Mouse (Mus musculus) midbrain, embryonic 16.5 days (tissue): ENCODE data around the gene Gga1. TPM values are rescaled to one million over a fixed set of nuclear protein-coding genes. Genes with fewer than 3 reads are reported as not detected.

Source experiments
- ATAC-seq: fragments of 200-750 bp; cut with Nextera tagmentation; 2 replicates; pipeline ENCODE4 v1.8.0; 2017; ENCODE audit warnings: moderate TSS enrichment
- H3K27ac ChIP-seq: fragments of 300-500 bp; sonication (generic); 2 replicates; pipeline ENCODE4 v1.5.1; 2014; ENCODE audit warnings: mild to moderate bottlenecking, low read length, mixed read lengths
- H3K27me3 ChIP-seq: fragments of 300-500 bp; sonication (generic); 2 replicates; pipeline ENCODE4 v1.6.1; 2014; ENCODE audit warnings: low read depth, low read length, mixed read lengths; ENCODE audit not compliant: control insufficient read depth, insufficient read depth
- H3K36me3 ChIP-seq: fragments of 300-500 bp; sonication (generic); 2 replicates; pipeline ENCODE4 v1.6.1; 2014; ENCODE audit warnings: mild to moderate bottlenecking, low read length, moderate library complexity, mixed read lengths; ENCODE audit not compliant: control insufficient read depth, insufficient read depth
- H3K4me1 ChIP-seq: fragments of 300-500 bp; sonication (generic); 2 replicates; pipeline ENCODE4 v1.6.1; 2014; ENCODE audit warnings: mild to moderate bottlenecking, low read length, mixed read lengths; ENCODE audit not compliant: control insufficient read depth, insufficient read depth
- H3K4me2 ChIP-seq: fragments of 300-500 bp; sonication (generic); 2 replicates; pipeline ENCODE4 v1.6.1; 2014; ENCODE audit warnings: mild to moderate bottlenecking, low read length, mixed read lengths
- H3K4me3 ChIP-seq: fragments of 300-500 bp; sonication (generic); 2 replicates; pipeline ENCODE4 v1.5.1; 2014; ENCODE audit warnings: low read depth, mild to moderate bottlenecking, low read length, moderate library complexity, mixed read lengths
- H3K9ac ChIP-seq: fragments of 300-500 bp; sonication (generic); 2 replicates; pipeline ENCODE4 v1.6.1; 2014; ENCODE audit warnings: low read depth, low read length, mixed read lengths
- H3K9me3 ChIP-seq: fragments of 300-500 bp; sonication (generic); replicated peaks from 2 replicates; pipeline ENCODE4 v1.6.1; 2014; ENCODE audit warnings: mild to moderate bottlenecking, low read length, mixed read lengths; ENCODE audit not compliant: control insufficient read depth, poor library complexity, severe bottlenecking
- WGBS: fragments of 180-500 bp; shearing (Covaris S2); extraction: QIAGEN DNeasy Blood & Tissue Kit; methylation state at CpG from one replicate; pipeline ENCODE4 v1.1.7; 2014; 5-methylcytosine and 5-hydroxymethylcytosine counted together
- polyA plus RNA-seq: library from polyadenylated mRNA; unstranded; fragments of >200 nt; fragmentation: Nextera tagmentation; extraction: Ambion mirVana; gene quantifications from 2 replicates; pipeline ENCODE4 v1.2.1, GENCODE M21; 2015

The Gga1 gene
- polyA plus RNA-seq, 1 experiment from 2014 or later: 46.5 TPM

GRCm38 (mm10) chr15:78898507-78899001 lies 21.6 kb downstream of the Gga1 start:
- Histone ChIP-seq H3K4me1 (peaks cover 13% of the 10 kb centered on the region), H3K4me2 (no peak overlapping the region), H3K9ac (no peak overlapping the region), H3K27ac (no peak overlapping the region), H3K9me3 (no peaks in the 10 kb centered on the region), H3K4me3 (no peak overlapping the region), H3K27me3 (peaks cover 10% of the 10 kb centered on the region), H3K36me3 (0 out of 2 replicates have a peak, but pooled peaks cover 2% of the 10 kb centered on the region)
- ATAC-seq: no peak
- WGBS: 53% methylated on average over 6 of the region's 6 CpGs

GRCm38 (mm10) chr15:78899409-78899739 lies 22.4 kb downstream of the Gga1 start, which contains the start of gene Gm49510:
TSS of gene Gm49510 (plus strand) at chr15:78899667.
- H3K4me3 ChIP-seq: peak within 1 kb of the TSS; percentile 53
- H3K4me2 ChIP-seq: peak within 1 kb of the TSS; percentile 96

GRCm38 (mm10) chr15:78899740-78900584 lies 23.0 kb downstream of the Gga1 start, which contains the start of gene Sh3bp1:
TSS of gene Sh3bp1 (plus strand) at chr15:78899768.
- peaks cover 10% of the 10 kb centered on the region for H3K27me3 ChIP-seq
- no peak for ATAC-seq
- no peaks in the 10 kb centered on the region for H3K9me3 ChIP-seq
- 0 out of 2 replicates have a peak, but pooled peaks cover under 1% of the 10 kb centered on the region for H3K36me3 ChIP-seq
- peaks cover 13% of the 10 kb centered on the region for H3K4me1 ChIP-seq
- H3K9ac ChIP-seq: peak within 1 kb of the TSS; percentile 68
- H3K27ac ChIP-seq: no peak within 1 kb of the TSS; the same call in 1 of the 2 replicates
- peak within 1 kb of the TSS; percentile 53 for H3K4me3 ChIP-seq
- H3K4me2 ChIP-seq: peak within 1 kb of the TSS; percentile 96
- 1% methylated on average over 46 of the region's 47 CpGs for WGBS

More at GRCm38 (mm10) chr15:78899409-78899739, 22.4 kb downstream of the Gga1 start, which contains the start of gene Gm49510:
- Histone ChIP-seq H3K36me3 (0 out of 2 replicates have a peak, but pooled peaks cover 2% of the 10 kb centered on the region), H3K27ac (no peak within 1 kb of the TSS; the same call in 1 of the 2 replicates), H3K9ac (peak within 1 kb of the TSS; percentile 68), H3K9me3 (no peaks in the 10 kb centered on the region), H3K4me1 (peaks cover 13% of the 10 kb centered on the region), H3K27me3 (peaks cover 10% of the 10 kb centered on the region)
- no peak for ATAC-seq
- 7% methylated on average over 15 of the region's 20 CpGs for WGBS

- Histone ChIP-seq H3K27me3 (peaks cover 10% of the 10 kb centered on the region), H3K4me3 (peak overlapping the region; percentile 53; the same call in 1 of the 2 replicates), H3K4me1 (peaks cover 13% of the 10 kb centered on the region), H3K36me3 (no peaks in the 10 kb centered on the region), H3K9ac (no peak overlapping the region), H3K4me2 (peak overlapping the region; percentile 96), H3K9me3 (no peaks in the 10 kb centered on the region), H3K27ac (no peak overlapping the region)
- 26% methylated on average over 18 of the region's 18 CpGs for WGBS
- no peak for ATAC-seq
Observed at GRCm38 (mm10) chr15:78900585-78901421, 23.8 kb downstream of the Gga1 start.

GRCm38 (mm10) chr15:78901422-78901789 lies 24.4 kb downstream of the Gga1 start:
- H3K9ac ChIP-seq: no peak overlapping the region
- H3K27me3 ChIP-seq: peaks cover 10% of the 10 kb centered on the region
- ATAC-seq: no peak
- no peak overlapping the region for H3K4me3 ChIP-seq
- H3K4me1 ChIP-seq: peaks cover 13% of the 10 kb centered on the region
- H3K27ac ChIP-seq: no peak overlapping the region
- no peaks in the 10 kb centered on the region for H3K36me3 ChIP-seq
- no peak overlapping the region for H3K4me2 ChIP-seq
- H3K9me3 ChIP-seq: no peaks in the 10 kb centered on the region
- 42% methylated on average over 8 of the region's 8 CpGs for WGBS

GRCm38 (mm10) chr15:78903243-78903642 lies 26.3 kb downstream of the Gga1 start:
- WGBS: 11% methylated on average over 2 of the region's 2 CpGs
- no peaks in the 10 kb centered on the region for H3K36me3 ChIP-seq
- peaks cover 10% of the 10 kb centered on the region; the same call in 1 of the 2 replicates for H3K27me3 ChIP-seq
- no peaks in the 10 kb centered on the region for H3K9me3 ChIP-seq
- peaks cover 13% of the 10 kb centered on the region for H3K4me1 ChIP-seq
- no peak overlapping the region for H3K4me2 ChIP-seq
- H3K9ac ChIP-seq: no peak overlapping the region
- 0 out of 2 replicates have a peak, but pooled peaks have one; percentile 19 for ATAC-seq
- H3K27ac ChIP-seq: no peak overlapping the region
- no peak overlapping the region for H3K4me3 ChIP-seq

GRCm38 (mm10) chr15:78908399-78908798 lies 31.4 kb downstream of the Gga1 start:
- no peak for ATAC-seq
- Histone ChIP-seq H3K4me3 (no peak overlapping the region), H3K27ac (no peak overlapping the region), H3K4me2 (no peak overlapping the region), H3K27me3 (no peaks in the 10 kb centered on the region), H3K9ac (no peak overlapping the region), H3K9me3 (no peaks in the 10 kb centered on the region), H3K36me3 (no peaks in the 10 kb centered on the region), H3K4me1 (peaks cover 6% of the 10 kb centered on the region)
- 83% methylated on average over 7 of the region's 7 CpGs for WGBS

GRCm38 (mm10) chr15:78908982-78909381 lies 32.0 kb downstream of the Gga1 start:
- Histone ChIP-seq H3K4me3 (no peak overlapping the region), H3K9me3 (no peaks in the 10 kb centered on the region), H3K4me2 (no peak overlapping the region), H3K27me3 (no peaks in the 10 kb centered on the region), H3K9ac (no peak overlapping the region), H3K27ac (no peak overlapping the region), H3K4me1 (peaks cover 6% of the 10 kb centered on the region), H3K36me3 (no peaks in the 10 kb centered on the region)
- no peak for ATAC-seq
- WGBS: 90% methylated on average over 8 of the region's 8 CpGs
